Mouse (Mus musculus) hindbrain, embryonic 11.5 days (tissue): ENCODE measurements around the gene Mga. TPM values are rescaled to one million over a fixed set of nuclear protein-coding genes. Genes with fewer than 3 reads are reported as not detected.
A peak's percentile ranks its signal among the peaks of the same experiment; 100 is the strongest.

Source experiments
- ATAC-seq: fragments of 200-750 bp; cut with Nextera tagmentation; 2 replicates; pipeline ENCODE4 v1.8.0; 2017; ENCODE audit warnings: mild to moderate bottlenecking, moderate TSS enrichment, moderate library complexity; ENCODE audit not compliant: low FRiP score
- DNase-seq: peaks from one replicate; pipeline ENCODE4 v3.0.0-alpha.2; 2015; ENCODE audit warnings: low spot score
- H3K27ac ChIP-seq: fragments of 300-500 bp; sonication (generic); 2 replicates; pipeline ENCODE4 v1.5.1; 2014; ENCODE audit warnings: mild to moderate bottlenecking, low read depth, low read length
- H3K27me3 ChIP-seq: fragments of 300-500 bp; sonication (generic); 2 replicates; pipeline ENCODE4 v1.6.1; 2014; ENCODE audit warnings: mild to moderate bottlenecking, low read length, moderate library complexity, mixed read lengths; ENCODE audit not compliant: control insufficient read depth, insufficient read depth
- H3K36me3 ChIP-seq: fragments of 300-500 bp; sonication (generic); 2 replicates; pipeline ENCODE4 v1.6.1; 2014; ENCODE audit warnings: mild to moderate bottlenecking, low read length, moderate library complexity, mixed read lengths; ENCODE audit not compliant: control insufficient read depth, insufficient read depth
- H3K4me1 ChIP-seq: fragments of 300-500 bp; sonication (generic); replicated peaks from 2 replicates; pipeline ENCODE4 v1.6.1; 2014; ENCODE audit warnings: low read length, mixed read lengths; ENCODE audit not compliant: control insufficient read depth, insufficient read depth
- H3K4me2 ChIP-seq: fragments of 300-500 bp; sonication (generic); replicated peaks from 2 replicates; pipeline ENCODE4 v1.6.1; 2014; ENCODE audit warnings: mild to moderate bottlenecking, low read depth, low read length
- H3K4me3 ChIP-seq: fragments of 300-500 bp; sonication (generic); 2 replicates; pipeline ENCODE4 v1.5.1; 2014; ENCODE audit warnings: low read depth, low read length
- H3K9ac ChIP-seq: fragments of 300-500 bp; sonication (generic); 2 replicates; pipeline ENCODE4 v1.6.1; 2014; ENCODE audit warnings: low read depth, low read length
- H3K9me3 ChIP-seq: fragments of 300-500 bp; sonication (generic); 2 replicates; pipeline ENCODE4 v1.6.1; 2016; ENCODE audit warnings: low read length; ENCODE audit not compliant: control insufficient read depth
- WGBS: fragments of 180-500 bp; shearing (Covaris S2); extraction: QIAGEN DNeasy Blood & Tissue Kit; methylation state at CpG from one replicate; pipeline ENCODE4 v1.1.7; 2014; 5-methylcytosine and 5-hydroxymethylcytosine counted together
- polyA plus RNA-seq: library from polyadenylated mRNA; unstranded; fragments of >200 nt; fragmentation: Nextera tagmentation; extraction: Ambion mirVana; gene quantifications from 2 replicates; pipeline ENCODE4 v1.2.1, GENCODE M21; 2014

Gene Mga
- polyA plus RNA-seq, 1 experiment from 2014 or later = 43.8 TPM

DNA sequence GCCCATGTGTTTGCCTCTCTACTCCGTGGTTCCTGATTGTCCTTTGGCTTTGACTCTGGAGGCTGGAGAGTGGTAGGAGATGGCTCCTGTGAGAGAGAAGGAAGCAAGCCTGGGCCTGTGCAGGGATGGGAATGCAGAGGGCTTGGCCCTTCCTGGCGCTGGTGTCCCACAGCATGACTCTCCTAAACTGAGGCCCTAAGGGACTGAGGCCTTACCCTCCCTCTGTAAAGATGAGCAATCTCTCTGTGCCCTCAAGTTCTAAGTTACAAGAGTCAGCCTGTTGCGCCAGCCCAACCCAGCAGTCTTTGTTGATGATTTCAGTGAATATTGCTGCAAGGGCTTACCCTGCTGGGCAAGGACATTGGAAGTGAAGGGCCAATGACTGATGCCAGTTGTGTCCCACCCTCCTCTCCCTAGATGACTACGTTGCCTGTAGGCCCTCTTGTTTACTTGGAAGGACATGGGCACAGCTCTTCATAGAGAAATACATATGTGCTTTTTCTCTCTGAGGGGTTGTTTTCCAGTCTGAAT lies 110.7 kb downstream of the Mga start:
- H3K27ac ChIP-seq = no peak overlapping the region
- no peaks in the 10 kb centered on the region for H3K9me3 ChIP-seq
- H3K4me3 ChIP-seq = no peak overlapping the region
- no peak for DNase-seq
- H3K27me3 ChIP-seq = no peaks in the 10 kb centered on the region
- 90% methylated on average over 4 of the region's 4 CpGs for WGBS
- H3K36me3 ChIP-seq = no peaks in the 10 kb centered on the region
- H3K4me2 ChIP-seq = no peak overlapping the region
- no peaks in the 10 kb centered on the region for H3K4me1 ChIP-seq
- no peak overlapping the region for H3K9ac ChIP-seq
- ATAC-seq = no peak

GRCm38 (mm10) chr2:120008672-120009071 lies 111.6 kb downstream of the Mga start:
- ATAC-seq (no peak), DNase-seq (no peak)
- no peak overlapping the region for H3K4me2 ChIP-seq
- H3K27me3 ChIP-seq = no peaks in the 10 kb centered on the region
- H3K27ac ChIP-seq = no peak overlapping the region
- H3K9ac ChIP-seq = no peak overlapping the region
- H3K9me3 ChIP-seq = no peaks in the 10 kb centered on the region
- 70% methylated on average over 4 of the region's 4 CpGs for WGBS
- H3K4me3 ChIP-seq = no peak overlapping the region
- H3K4me1 ChIP-seq = no peaks in the 10 kb centered on the region
- H3K36me3 ChIP-seq = no peaks in the 10 kb centered on the region

GRCm38 (mm10) chr2:120011462-120012200 lies 114.6 kb downstream of the Mga start:
- H3K9ac ChIP-seq = no peak overlapping the region
- no peaks in the 10 kb centered on the region for H3K27me3 ChIP-seq
- H3K36me3 ChIP-seq = no peaks in the 10 kb centered on the region
- 84% methylated on average over 8 of the region's 8 CpGs for WGBS
- H3K9me3 ChIP-seq = no peaks in the 10 kb centered on the region
- no peak overlapping the region for H3K27ac ChIP-seq
- DNase-seq (peak; percentile 72), ATAC-seq (no peak)
- no peak overlapping the region for H3K4me2 ChIP-seq
- no peak overlapping the region for H3K4me3 ChIP-seq
- no peaks in the 10 kb centered on the region for H3K4me1 ChIP-seq

DNA sequence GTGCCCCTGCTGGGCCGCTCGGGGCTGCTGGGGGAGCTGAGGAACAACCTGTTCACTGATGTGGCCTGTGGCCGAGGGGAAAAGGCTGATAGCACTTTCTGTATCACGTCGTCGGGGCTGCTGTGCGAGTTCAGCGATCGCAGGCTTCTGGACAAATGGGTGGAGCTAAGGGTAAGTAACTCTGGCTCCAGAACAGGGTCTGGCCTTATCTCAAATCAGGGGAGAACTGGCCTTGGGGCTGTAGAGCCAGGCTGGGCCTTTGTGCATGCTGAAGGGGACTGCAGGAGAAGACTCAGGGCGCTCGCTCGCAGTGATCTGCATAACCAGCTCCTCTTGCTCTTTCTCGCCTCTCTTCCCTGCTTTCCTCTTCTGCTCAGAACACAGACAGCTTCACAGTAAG lies 115.9 kb downstream of the Mga start:
- Histone ChIP-seq H3K9me3 (no peaks in the 10 kb centered on the region), H3K36me3 (no peaks in the 10 kb centered on the region), H3K27me3 (no peaks in the 10 kb centered on the region), H3K4me3 (no peak overlapping the region), H3K4me1 (no peaks in the 10 kb centered on the region), H3K4me2 (no peak overlapping the region), H3K9ac (no peak overlapping the region), H3K27ac (no peak overlapping the region)
- ATAC-seq (no peak), DNase-seq (no peak)
- WGBS = 87% methylated on average over 13 of the region's 13 CpGs

GRCm38 (mm10) chr2:120013831-120014486 lies 116.9 kb downstream of the Mga start:
- no peaks in the 10 kb centered on the region for H3K36me3 ChIP-seq
- H3K9me3 ChIP-seq = no peaks in the 10 kb centered on the region
- ATAC-seq (no peak), DNase-seq (no peak)
- no peak overlapping the region for H3K27ac ChIP-seq
- H3K27me3 ChIP-seq = no peaks in the 10 kb centered on the region
- H3K4me1 ChIP-seq = no peaks in the 10 kb centered on the region
- H3K4me2 ChIP-seq = no peak overlapping the region
- WGBS = 99% methylated on average over 2 of the region's 2 CpGs
- no peak overlapping the region for H3K4me3 ChIP-seq
- no peak overlapping the region for H3K9ac ChIP-seq

DNA sequence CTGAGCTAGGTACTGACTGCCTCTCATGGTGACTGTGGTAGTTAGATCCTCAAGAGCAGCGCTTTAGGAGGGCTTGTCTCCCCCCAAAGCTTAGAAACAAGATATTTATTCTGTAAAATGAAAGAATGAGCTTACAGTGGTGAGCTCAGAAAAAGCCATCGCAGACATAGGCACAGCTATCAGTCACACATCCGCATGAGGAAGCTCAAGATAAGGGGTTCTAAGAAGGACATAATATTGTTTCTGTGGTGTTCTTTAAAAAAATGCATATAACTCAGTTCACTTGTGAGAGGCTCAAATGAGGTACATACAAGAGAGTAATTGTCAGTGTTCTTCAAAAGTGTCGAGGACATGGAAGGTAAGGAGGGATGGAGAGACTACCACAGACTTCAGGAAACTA lies 118.9 kb downstream of the Mga start:
- ATAC-seq (no peak), DNase-seq (no peak)
- Histone ChIP-seq H3K4me1 (no peaks in the 10 kb centered on the region), H3K27me3 (no peaks in the 10 kb centered on the region), H3K4me2 (no peak overlapping the region), H3K9me3 (no peaks in the 10 kb centered on the region), H3K9ac (no peak overlapping the region), H3K36me3 (no peaks in the 10 kb centered on the region), H3K27ac (no peak overlapping the region), H3K4me3 (no peak overlapping the region)
- WGBS = 93% methylated on average over 4 of the region's 4 CpGs

- DNase-seq = no peak
- Histone ChIP-seq H3K9me3 (no peaks in the 10 kb centered on the region), H3K36me3 (peaks cover 3% of the 10 kb centered on the region; the same call in 1 of the 2 replicates)
These were observed 120.6 kb downstream of the Mga start for GRCm38 (mm10) chr2:120017599-120017998.

More at GRCm38 (mm10) chr2:120017599-120017998, 120.6 kb downstream of the Mga start:
- no peak overlapping the region for H3K4me3 ChIP-seq
- ATAC-seq = no peak
- no peak overlapping the region for H3K4me2 ChIP-seq
- whole genome bisulfite sequencing = 93% methylated on average over 12 of the region's 12 CpGs
- H3K27me3 ChIP-seq = no peaks in the 10 kb centered on the region
- H3K27ac ChIP-seq = no peak overlapping the region
- no peaks in the 10 kb centered on the region for H3K4me1 ChIP-seq
- H3K9ac ChIP-seq = no peak overlapping the region
